Mouse (Mus musculus) midbrain, embryonic 12.5 days (tissue): ENCODE results near the gene Smyd3. TPM values are rescaled to one million over a fixed set of nuclear protein-coding genes. Genes with fewer than 3 reads are reported as not detected.
"Not testable (repeated sequence)": the region's sequence is repeated elsewhere in the genome, so short reads cannot be mapped to it uniquely, and the experiment has no call there.

Source experiments
- ATAC-seq: fragments of 200-750 bp; cut with Nextera tagmentation; 2 replicates; pipeline ENCODE4 v1.8.0; 2017; ENCODE audit warnings: low read depth, moderate TSS enrichment, moderate library complexity; ENCODE audit not compliant: low FRiP score
- H3K27ac ChIP-seq: fragments of 300-500 bp; sonication (generic); replicated peaks from 2 replicates; pipeline ENCODE4 v1.5.1; 2016; ENCODE audit warnings: mild to moderate bottlenecking
- H3K27me3 ChIP-seq: fragments of 300-500 bp; sonication (generic); 2 replicates; pipeline ENCODE4 v1.6.1; 2016; ENCODE audit warnings: mild to moderate bottlenecking
- H3K36me3 ChIP-seq: fragments of 300-500 bp; sonication (generic); 2 replicates; pipeline ENCODE4 v1.6.1; 2016
- H3K4me1 ChIP-seq: fragments of 300-500 bp; sonication (generic); 2 replicates; pipeline ENCODE4 v1.6.1; 2016
- H3K4me2 ChIP-seq: fragments of 300-500 bp; sonication (generic); replicated peaks from 2 replicates; pipeline ENCODE4 v1.6.1; 2016; ENCODE audit warnings: mild to moderate bottlenecking, moderate library complexity
- H3K4me3 ChIP-seq: fragments of 300-500 bp; sonication (generic); 2 replicates; pipeline ENCODE4 v1.5.1; 2016; ENCODE audit warnings: mild to moderate bottlenecking
- H3K9ac ChIP-seq: fragments of 300-500 bp; sonication (generic); replicated peaks from 2 replicates; pipeline ENCODE4 v1.6.1; 2016; ENCODE audit warnings: mild to moderate bottlenecking, moderate library complexity
- H3K9me3 ChIP-seq: fragments of 300-500 bp; sonication (generic); 2 replicates; pipeline ENCODE4 v1.6.1; 2016; ENCODE audit warnings: mild to moderate bottlenecking
- WGBS: fragments of 180-500 bp; shearing (Covaris S2); methylation state at CpG from one replicate; pipeline ENCODE4 v1.1.7; 2016; 5-methylcytosine and 5-hydroxymethylcytosine counted together
- polyA plus RNA-seq: library from polyadenylated mRNA; unstranded; fragments of >200 nt; fragmentation: Nextera tagmentation; extraction: Ambion mirVana; gene quantifications from 2 replicates; pipeline ENCODE4 v1.2.1, GENCODE M21; 2016

The Smyd3 gene
- polyA plus RNA-seq, 1 experiment from 2014 or later: 14.3 TPM

DNA sequence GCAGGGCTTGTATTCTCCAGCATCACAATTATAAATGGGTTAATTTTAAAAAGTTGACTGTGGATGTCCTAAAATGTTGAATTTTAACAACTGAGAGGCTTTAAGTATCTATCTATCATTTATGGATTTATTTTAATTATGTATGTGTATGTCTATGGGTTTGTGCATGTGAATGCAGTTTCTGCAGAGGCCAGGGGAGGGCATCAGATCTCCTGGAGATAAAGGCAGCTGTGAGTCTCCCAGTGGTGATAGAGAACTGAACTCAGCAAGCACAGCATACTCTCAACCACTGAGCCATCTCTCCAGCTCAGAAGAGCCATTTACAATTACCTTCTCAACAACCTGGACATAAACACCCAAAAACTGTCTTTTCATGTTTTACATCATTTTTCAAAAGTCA, 321.4 kb downstream of the Smyd3 start:
- H3K27me3 ChIP-seq: no peaks in the 10 kb centered on the region
- no peak overlapping the region for H3K27ac ChIP-seq
- H3K4me1 ChIP-seq: no peaks in the 10 kb centered on the region
- H3K36me3 ChIP-seq: no peaks in the 10 kb centered on the region
- no peak for ATAC-seq
- no peaks in the 10 kb centered on the region for H3K9me3 ChIP-seq
- no peak overlapping the region for H3K4me2 ChIP-seq
- no peak overlapping the region for H3K4me3 ChIP-seq
- H3K9ac ChIP-seq: no peak overlapping the region

DNA sequence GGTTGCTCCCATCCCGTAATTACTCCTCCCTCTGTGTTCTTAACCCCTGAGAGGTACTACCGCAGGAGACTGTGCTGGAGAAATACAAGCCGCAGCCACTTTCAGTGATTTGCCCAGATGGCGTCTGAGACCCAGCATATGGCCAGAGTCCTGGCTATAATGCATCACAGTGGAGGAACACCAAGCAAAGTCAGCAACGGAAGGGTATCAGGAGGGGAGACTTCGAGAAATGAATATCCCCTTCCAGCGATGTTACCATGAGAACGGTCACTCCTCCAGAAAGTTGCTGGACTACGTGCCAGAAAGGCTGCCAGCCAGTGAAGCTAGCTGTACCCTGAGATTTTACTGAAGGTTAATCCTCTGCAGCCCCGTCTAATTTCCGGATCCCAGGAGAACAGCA, 325.1 kb downstream of the Smyd3 start:
- Histone ChIP-seq H3K27me3 (no peaks in the 10 kb centered on the region), H3K9ac (no peak overlapping the region), H3K9me3 (no peaks in the 10 kb centered on the region), H3K36me3 (no peaks in the 10 kb centered on the region), H3K4me3 (no peak overlapping the region), H3K4me2 (no peak overlapping the region), H3K27ac (no peak overlapping the region), H3K4me1 (no peaks in the 10 kb centered on the region)
- WGBS: 92% methylated on average over 11 of the region's 11 CpGs
- no peak for ATAC-seq

DNA sequence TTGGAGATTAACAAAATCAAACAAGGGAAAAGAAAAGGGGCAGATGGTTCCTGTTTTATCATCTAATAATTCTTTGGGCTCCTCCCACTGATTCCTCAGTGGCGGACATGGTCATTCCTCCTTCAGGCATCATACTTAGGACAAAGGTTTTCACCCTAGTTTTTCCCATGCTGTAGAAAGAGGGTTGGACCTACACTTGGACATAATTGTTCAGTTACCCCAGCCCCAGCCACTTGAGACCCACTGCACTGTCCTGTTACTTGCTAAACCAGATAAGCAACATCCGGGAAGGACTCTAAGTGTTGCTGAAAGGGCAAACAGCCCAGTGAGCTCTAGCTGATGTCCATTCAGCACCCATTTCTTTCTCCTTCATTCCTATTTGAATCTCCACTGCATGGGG, 327.0 kb downstream of the Smyd3 start:
- no peaks in the 10 kb centered on the region for H3K4me1 ChIP-seq
- no peaks in the 10 kb centered on the region for H3K27me3 ChIP-seq
- H3K36me3 ChIP-seq: no peaks in the 10 kb centered on the region
- H3K4me2 ChIP-seq: no peak overlapping the region
- H3K9me3 ChIP-seq: no peaks in the 10 kb centered on the region
- H3K9ac ChIP-seq: no peak overlapping the region
- H3K4me3 ChIP-seq: no peak overlapping the region
- ATAC-seq: no peak
- WGBS: 92% methylated on average over 2 of the region's 2 CpGs
- H3K27ac ChIP-seq: no peak overlapping the region

DNA sequence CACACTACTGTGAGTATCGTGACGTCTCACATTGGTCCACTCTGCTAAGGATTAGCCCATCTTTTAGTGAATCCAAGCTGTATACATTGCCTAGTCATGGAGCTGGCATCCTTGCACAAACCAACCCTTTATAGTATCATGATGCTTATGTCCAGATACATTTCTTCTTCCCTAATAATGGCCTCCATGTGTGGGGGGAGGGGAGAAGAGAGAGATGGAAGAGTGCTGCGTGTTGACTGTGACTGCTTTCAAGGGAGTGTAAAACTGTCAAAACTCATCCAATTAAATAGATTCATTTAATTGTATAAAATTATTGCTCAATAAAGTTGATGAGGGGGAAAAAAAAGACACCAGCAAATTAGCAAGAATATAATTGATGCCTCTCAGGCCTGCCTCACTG, 330.7 kb downstream of the Smyd3 start:
- Histone ChIP-seq H3K27me3 (no peaks in the 10 kb centered on the region), H3K9me3 (no peaks in the 10 kb centered on the region), H3K36me3 (no peaks in the 10 kb centered on the region), H3K4me1 (no peaks in the 10 kb centered on the region), H3K9ac (no peak overlapping the region), H3K4me2 (no peak overlapping the region), H3K4me3 (no peak overlapping the region), H3K27ac (no peak overlapping the region)
- WGBS: 93% methylated on average over 3 of the region's 3 CpGs
- ATAC-seq: no peak

DNA sequence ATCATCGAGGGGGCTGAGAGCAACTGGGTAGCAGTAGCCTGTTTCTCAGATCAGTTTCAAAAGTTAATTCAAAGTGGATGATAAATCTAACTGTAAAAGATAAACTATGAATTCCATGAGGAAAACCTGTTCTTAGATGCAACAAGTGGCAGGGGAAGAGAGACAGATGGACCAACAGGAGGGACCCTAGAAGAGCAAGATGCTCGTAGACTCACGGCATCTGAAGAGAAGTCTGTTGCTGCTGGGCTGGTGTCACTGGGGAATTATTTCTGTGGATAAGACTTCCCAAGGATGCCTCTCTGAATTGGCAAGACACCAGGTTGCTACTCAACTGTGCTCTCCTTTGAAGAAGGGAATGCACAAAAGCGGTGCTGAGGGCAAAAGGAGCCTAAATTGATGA, 333.2 kb downstream of the Smyd3 start:
- Histone ChIP-seq H3K9ac (no peak overlapping the region), H3K4me3 (no peak overlapping the region), H3K36me3 (no peaks in the 10 kb centered on the region), H3K27ac (no peak overlapping the region), H3K4me1 (no peaks in the 10 kb centered on the region), H3K27me3 (no peaks in the 10 kb centered on the region), H3K4me2 (no peak overlapping the region), H3K9me3 (no peaks in the 10 kb centered on the region)
- no peak for ATAC-seq
- WGBS: 95% methylated on average over 4 of the region's 4 CpGs

DNA sequence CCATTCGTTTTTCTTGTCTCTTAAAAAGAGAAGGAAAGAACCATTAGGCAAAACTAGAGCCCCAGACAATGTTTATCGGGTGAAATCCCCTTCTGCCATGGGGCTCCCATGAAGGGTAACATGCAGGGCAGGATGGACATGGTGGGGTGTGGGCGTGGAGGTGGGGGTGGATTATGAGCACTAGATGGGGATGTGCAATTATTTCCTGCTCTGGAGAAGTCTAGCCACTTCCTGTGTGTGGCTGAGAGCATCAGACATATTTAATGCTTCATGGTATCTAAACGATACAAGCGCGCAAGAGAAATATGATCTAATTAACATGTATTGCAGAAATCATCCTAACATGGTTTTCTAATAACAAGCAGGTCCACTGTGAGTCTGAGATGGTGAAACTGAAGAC, 334.3 kb downstream of the Smyd3 start:
- Histone ChIP-seq H3K9me3 (no peaks in the 10 kb centered on the region), H3K9ac (no peak overlapping the region), H3K4me3 (no peak overlapping the region), H3K36me3 (no peaks in the 10 kb centered on the region), H3K4me1 (no peaks in the 10 kb centered on the region), H3K27ac (no peak overlapping the region), H3K4me2 (no peak overlapping the region), H3K27me3 (no peaks in the 10 kb centered on the region)
- ATAC-seq: no peak
- WGBS: 83% methylated on average over 6 of the region's 6 CpGs

DNA sequence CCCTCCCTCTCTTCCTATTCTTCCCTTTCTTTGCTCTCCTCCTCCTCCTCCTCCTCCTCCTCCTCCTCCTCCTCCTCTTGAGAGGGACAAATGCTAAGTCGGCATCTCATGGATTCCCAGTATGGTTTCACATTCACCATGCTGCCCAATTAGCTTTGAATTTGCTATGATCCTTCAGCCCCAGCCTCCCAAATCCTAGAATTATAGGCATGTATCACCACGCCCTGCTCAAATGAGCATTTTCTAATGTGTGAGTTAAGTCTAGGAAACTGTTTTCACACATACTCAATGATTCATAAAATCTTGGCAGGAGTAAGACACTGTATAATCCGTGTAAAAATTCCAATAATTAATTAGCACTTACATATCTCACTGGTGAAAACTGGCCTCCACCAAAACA, 337.3 kb downstream of the Smyd3 start:
- ATAC-seq: no peak

DNA sequence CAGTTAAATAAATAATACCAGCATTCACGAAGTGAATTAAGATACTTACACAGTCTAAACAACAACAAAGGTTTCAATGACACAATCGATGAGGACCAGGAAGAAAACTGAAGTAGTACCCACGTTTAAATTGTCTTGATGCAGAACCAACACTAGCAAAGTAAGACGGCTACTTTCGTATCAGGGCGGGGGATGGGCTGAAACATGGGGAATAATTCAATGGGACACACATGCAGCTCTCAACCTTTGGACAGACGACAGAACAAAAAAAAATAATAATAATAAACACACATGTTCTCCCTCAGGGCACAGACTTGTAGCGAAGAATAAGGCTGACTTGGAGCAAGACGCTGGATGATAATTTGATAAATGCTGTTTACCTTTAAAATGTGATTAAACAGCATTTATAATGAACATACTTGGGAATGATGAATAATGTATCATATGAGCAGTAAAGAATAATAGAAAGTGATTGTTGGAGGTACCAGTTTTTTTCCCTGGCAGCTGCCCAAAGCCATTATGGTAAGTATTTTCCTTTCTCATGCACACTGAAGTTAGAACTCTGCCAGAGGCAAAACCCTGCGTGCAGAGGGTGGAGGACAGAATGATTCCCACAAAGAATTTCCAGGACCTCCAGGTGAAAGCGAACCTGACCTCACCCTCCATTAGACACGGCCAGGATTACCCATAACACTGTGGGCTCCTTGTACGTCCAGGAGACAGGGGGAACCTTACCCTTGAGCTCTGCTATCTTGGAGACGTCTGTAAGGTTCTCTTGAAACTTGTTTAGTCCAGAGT, 340.8 kb downstream of the Smyd3 start:
- no peak for ATAC-seq
- 75% methylated on average over 14 of the region's 14 CpGs for WGBS

More for the DNA sequence above, 337.3 kb downstream of the Smyd3 start:
- H3K4me1 ChIP-seq: 0 out of 2 replicates have a peak, but pooled peaks cover 3% of the 10 kb centered on the region
- H3K27me3 ChIP-seq: no peaks in the 10 kb centered on the region
- no peaks in the 10 kb centered on the region for H3K9me3 ChIP-seq
- no peak overlapping the region for H3K9ac ChIP-seq
- 76% methylated on average over 3 of the region's 3 CpGs for WGBS
- no peak overlapping the region for H3K4me2 ChIP-seq
- no peaks in the 10 kb centered on the region for H3K36me3 ChIP-seq
- no peak overlapping the region for H3K27ac ChIP-seq
- no peak overlapping the region for H3K4me3 ChIP-seq

DNA sequence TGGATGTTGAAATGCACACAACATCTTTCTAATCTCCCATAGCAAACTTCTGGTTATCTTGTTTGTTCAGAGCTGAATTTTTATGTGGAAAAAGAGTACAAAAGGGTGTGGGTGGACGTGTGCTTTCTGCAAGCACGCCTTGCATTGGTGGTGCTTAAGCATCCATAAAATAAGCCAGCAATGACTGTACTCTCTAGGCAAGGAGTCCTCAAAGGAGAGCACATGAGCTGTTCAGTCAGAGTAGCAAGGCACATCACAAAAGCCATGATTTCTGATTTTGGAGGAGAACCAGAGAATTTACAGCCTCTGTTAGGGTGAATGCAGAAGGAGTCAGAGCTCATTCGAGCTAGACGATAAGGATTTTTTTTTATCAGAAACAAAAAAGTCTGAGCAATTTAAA, 343.6 kb downstream of the Smyd3 start:
- no peak overlapping the region for H3K9ac ChIP-seq
- no peaks in the 10 kb centered on the region for H3K36me3 ChIP-seq
- 0 out of 2 replicates have a peak, but pooled peaks cover 3% of the 10 kb centered on the region for H3K4me1 ChIP-seq
- 81% methylated on average over 4 of the region's 4 CpGs for WGBS
- no peak for ATAC-seq
- H3K27me3 ChIP-seq: no peaks in the 10 kb centered on the region
- H3K9me3 ChIP-seq: no peaks in the 10 kb centered on the region
- H3K27ac ChIP-seq: no peak overlapping the region
- H3K4me3 ChIP-seq: no peak overlapping the region
- H3K4me2 ChIP-seq: no peak overlapping the region

More for the DNA sequence above, 340.8 kb downstream of the Smyd3 start:
- Histone ChIP-seq H3K36me3 (no peaks in the 10 kb centered on the region), H3K4me3 (no peak overlapping the region), H3K27me3 (no peaks in the 10 kb centered on the region), H3K4me2 (no peak overlapping the region), H3K9me3 (no peaks in the 10 kb centered on the region), H3K9ac (no peak overlapping the region), H3K4me1 (0 out of 2 replicates have a peak, but pooled peaks cover 3% of the 10 kb centered on the region), H3K27ac (0 out of 2 replicates have a peak overlapping the region, but pooled peaks have one; percentile 20)

DNA sequence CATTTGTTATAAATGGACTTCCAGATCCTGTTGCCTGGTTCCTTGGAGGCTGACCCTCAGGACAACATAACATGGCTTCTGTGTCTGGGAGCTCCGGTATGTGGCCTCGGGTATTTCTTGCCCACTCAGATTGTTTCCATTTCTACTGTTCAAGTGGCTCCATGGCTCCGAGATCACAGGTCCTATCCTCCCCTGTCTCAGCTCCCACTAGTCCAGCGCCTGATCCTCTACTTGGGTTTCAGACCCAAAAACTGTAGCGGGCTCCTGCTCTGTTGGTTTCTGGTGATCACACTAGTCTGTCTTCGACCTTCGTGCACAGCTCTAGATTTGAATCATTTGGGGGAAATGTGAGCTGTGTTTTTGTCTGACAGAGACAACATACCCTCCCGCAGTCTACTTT, 347.3 kb downstream of the Smyd3 start:
- Histone ChIP-seq H3K36me3 (no peaks in the 10 kb centered on the region), H3K4me3 (no peak overlapping the region), H3K27me3 (0 out of 2 replicates have a peak, but pooled peaks cover under 1% of the 10 kb centered on the region), H3K4me2 (no peak overlapping the region), H3K4me1 (no peaks in the 10 kb centered on the region), H3K9me3 (no peaks in the 10 kb centered on the region), H3K9ac (no peak overlapping the region), H3K27ac (no peak overlapping the region)
- no peak for ATAC-seq
- WGBS: 88% methylated on average over 8 of the region's 8 CpGs

DNA sequence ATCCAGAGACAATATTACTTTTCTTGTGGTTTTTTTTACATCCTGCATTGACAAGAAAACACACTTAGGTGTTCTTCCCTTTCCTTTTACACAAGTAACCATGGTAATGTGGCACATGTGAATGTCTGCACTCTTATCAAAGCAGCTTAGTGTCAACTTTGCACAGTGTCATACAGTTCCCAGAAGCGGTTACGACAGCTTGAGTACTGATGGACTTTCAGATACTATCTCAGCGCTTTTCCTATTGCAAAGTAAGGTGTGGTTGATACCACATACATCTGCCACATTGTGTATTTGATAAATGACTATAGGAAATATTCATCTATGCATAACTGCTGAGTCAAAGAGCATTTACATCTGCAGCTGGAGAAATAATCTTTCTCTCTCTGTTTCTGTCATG, 348.1 kb downstream of the Smyd3 start:
- H3K27ac ChIP-seq: no peak overlapping the region
- 74% methylated on average over 3 of the region's 3 CpGs for WGBS
- ATAC-seq: no peak

DNA sequence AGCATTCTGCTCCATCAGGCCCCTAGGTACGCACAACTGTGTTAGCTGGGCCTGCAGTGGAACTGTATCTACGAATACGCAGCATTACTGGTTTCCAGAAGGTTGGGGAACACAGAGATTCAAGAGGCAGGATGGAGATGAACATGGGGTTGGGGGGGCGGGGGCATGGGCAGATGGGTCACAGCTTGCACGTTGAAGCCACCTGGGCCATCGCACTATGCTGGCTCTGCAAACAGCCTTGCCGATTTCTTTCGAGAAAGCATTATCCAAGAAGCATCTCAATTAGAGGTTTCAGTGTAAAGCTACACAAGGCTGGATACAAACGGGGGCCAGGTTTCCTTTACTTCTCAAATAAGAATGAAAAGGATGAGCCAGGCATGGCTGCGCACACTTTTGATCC, 348.7 kb downstream of the Smyd3 start:
- no peak overlapping the region for H3K9ac ChIP-seq
- ATAC-seq: no peak
- H3K9me3 ChIP-seq: no peaks in the 10 kb centered on the region
- no peaks in the 10 kb centered on the region for H3K4me1 ChIP-seq
- H3K27me3 ChIP-seq: peaks cover 3% of the 10 kb centered on the region; the same call in 1 of the 2 replicates
- H3K36me3 ChIP-seq: no peaks in the 10 kb centered on the region
- no peak overlapping the region for H3K27ac ChIP-seq
- no peak overlapping the region for H3K4me2 ChIP-seq
- no peak overlapping the region for H3K4me3 ChIP-seq
- WGBS: 87% methylated on average over 10 of the region's 10 CpGs

More for the DNA sequence above, 348.1 kb downstream of the Smyd3 start:
- no peak overlapping the region for H3K9ac ChIP-seq
- no peak overlapping the region for H3K4me3 ChIP-seq
- no peaks in the 10 kb centered on the region for H3K4me1 ChIP-seq
- no peak overlapping the region for H3K4me2 ChIP-seq
- H3K9me3 ChIP-seq: no peaks in the 10 kb centered on the region
- H3K27me3 ChIP-seq: peaks cover 3% of the 10 kb centered on the region; the same call in 1 of the 2 replicates
- H3K36me3 ChIP-seq: no peaks in the 10 kb centered on the region

DNA sequence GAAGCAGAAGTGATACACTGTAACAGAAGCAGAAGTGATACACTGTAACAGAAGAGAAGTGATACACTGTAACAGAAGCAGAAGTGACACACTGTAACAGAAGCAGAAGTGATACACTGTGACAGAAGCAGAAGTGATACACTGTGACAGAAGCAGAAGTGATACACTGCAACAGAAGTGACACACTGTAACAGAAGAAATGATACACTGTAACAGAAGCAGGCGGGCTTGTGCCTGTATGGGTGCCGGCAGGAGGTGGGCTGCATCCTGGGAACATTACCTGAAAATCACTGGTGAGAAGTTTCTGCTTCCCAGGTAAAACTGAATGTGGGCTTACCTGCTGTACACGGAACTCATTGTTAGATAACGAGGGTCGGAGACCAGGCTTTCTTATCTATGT, 353.6 kb downstream of the Smyd3 start:
- H3K36me3 ChIP-seq, H3K4me2 ChIP-seq, H3K27me3 ChIP-seq, ATAC-seq, H3K9me3 ChIP-seq, H3K27ac ChIP-seq, H3K4me3 ChIP-seq, H3K9ac ChIP-seq: not testable (repeated sequence)
- H3K4me1 ChIP-seq: peaks cover 19% of the 10 kb centered on the region
- WGBS: 90% methylated on average over 5 of the region's 5 CpGs
